Mouse (Mus musculus) megakaryocyte-erythroid progenitor cell, adult 5 weeks (primary cell): ENCODE results near the gene 4930550C14Rik. TPM values are rescaled to one million over a fixed set of nuclear protein-coding genes. Genes with fewer than 3 reads are reported as not detected.

Source experiments
- polyA plus RNA-seq: library from polyadenylated mRNA; stranded (reverse); fragments of >175 nt; gene quantifications from 2 replicates; pipeline ENCODE4 v1.2.3, GENCODE M21; 2012

Gene 4930550C14Rik
- polyA plus RNA-seq = not detected in 2 replicates

DNA sequence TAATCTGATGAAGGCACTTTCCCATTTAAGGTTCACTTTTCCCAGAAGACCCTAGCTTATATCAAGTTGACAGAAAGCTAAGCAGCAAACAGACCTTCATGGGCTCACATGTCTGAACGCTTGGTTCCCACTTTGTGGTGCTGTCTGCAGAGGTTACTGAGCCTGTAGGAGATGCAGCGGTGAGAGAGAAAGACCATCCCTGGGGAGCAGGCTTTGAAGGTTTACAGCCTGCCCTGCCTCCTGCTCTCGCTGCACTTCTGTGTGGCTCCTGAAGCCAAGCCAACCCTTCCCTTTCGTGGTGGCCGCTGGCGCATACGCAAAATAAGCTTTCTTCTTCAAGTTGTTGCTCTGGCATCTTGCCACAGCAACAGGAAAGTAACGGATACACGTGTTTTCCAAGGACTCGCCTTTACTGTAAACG, at the start of gene 4930550C14Rik:
Gene 4930550C14Rik (plus strand): TSS at position 35 of the 421 bp plus-strand sequence.

DNA sequence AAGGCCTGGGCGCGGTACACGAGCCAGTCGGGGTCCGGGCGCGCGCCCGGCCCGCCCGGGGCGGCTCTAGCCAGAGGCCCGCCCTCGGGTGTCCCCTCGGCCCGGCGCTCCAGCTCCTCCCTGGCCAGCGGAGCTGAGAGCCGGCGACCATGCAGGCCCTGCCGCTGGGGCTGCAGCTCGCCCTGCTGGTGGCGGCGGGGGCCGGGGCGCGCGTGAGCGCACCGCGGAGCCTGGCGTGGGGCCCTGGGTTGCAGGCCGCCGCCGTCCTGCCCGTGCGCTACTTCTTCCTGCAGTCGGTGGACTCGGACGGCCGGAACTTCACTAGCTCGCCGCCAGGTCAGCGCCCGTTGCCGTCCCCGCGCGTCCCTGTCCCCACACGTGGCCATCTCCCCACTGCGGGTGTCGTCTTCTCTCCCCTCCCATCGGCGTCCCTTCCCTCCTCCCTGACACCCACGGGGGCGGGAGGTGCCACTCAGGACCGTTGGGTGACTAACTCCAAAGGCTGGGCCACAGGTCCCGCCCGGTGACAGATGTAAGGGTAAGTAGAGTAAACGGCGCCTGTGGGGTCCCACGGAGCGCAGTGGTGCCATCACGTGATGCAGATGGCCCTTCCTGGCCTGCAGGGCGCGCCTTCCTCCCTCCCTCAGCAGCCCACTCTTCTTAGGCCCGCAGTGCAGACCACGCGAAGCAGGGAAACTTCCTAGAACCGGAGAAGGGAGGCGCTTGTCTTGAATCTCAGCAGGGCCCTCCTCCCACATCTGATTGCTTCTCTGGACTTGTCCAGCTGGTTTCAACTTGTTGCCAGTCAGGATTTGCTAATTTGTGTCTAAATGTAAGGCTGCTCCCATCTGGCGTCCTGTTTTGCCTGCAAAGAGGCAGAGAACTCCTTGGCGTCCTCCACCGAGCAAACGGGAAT, 17.9 kb upstream of the 4930550C14Rik start, which contains the start of gene Kdelc2:
Gene Kdelc2 (plus strand): TSS at position 75 of the 916 bp plus-strand sequence.

Other genes with a start within 250 kb of the 4930550C14Rik start
- gene Ddx10, start 154.3 kb upstream of the 4930550C14Rik start, polyA plus RNA-seq = 12.2 and 14.8 TPM in 2 replicates
- not detected in 2 replicates for gene Exph5, start 100.7 kb upstream of the 4930550C14Rik start, polyA plus RNA-seq
- gene Kdelc2, start 18.3 kb upstream of the 4930550C14Rik start, polyA plus RNA-seq = 1.0 and 1.3 TPM in 2 replicates
- 0.67 and 2.0 TPM in 2 replicates for gene Atm, start 134.4 kb downstream of the 4930550C14Rik start, polyA plus RNA-seq
- gene Npat, start 134.7 kb downstream of the 4930550C14Rik start, polyA plus RNA-seq = 0.86 and 1.5 TPM in 2 replicates
- gene Acat1, start 208.1 kb downstream of the 4930550C14Rik start, polyA plus RNA-seq = 124 and 172 TPM in 2 replicates